Mouse (Mus musculus): Measurements from ENCODE around the gene Lhx8. TPM values are rescaled to one million over a fixed set of nuclear protein-coding genes. Genes with fewer than 3 reads are reported as not detected.

The Lhx8 gene
- polyA plus RNA-seq, 1 experiment from 2014 or later: 25.1 TPM

GRCm38 (mm10) chr3:154339649-154340260 lies 9.3 kb upstream of the Lhx8 start:
- peaks cover 28% of the 10 kb centered on the region for H3K27me3 ChIP-seq (replicated peaks; ENCODE audit: control insufficient read depth, insufficient read depth, low read length)
- ATAC-seq: no peak
- no peaks in the 10 kb centered on the region for H3K4me1 ChIP-seq (ENCODE audit: control insufficient read depth, insufficient read depth, low read length)
- 85% methylated on average over 17 of the region's 17 CpGs for WGBS
- DNase-seq (ENCODE audit: low spot score): no peak
- no peak overlapping the region for H3K27ac ChIP-seq (ENCODE audit: low read depth, low read length)
- H3K9ac ChIP-seq (ENCODE audit: low read length): no peak overlapping the region
- H3K4me3 ChIP-seq (ENCODE audit: low read depth, low read length): no peak overlapping the region
- no peaks in the 10 kb centered on the region for H3K9me3 ChIP-seq (replicated peaks; ENCODE audit: control insufficient read depth, low read length)
- H3K36me3 ChIP-seq (ENCODE audit: control insufficient read depth, insufficient read depth, low read length): no peaks in the 10 kb centered on the region
- H3K4me2 ChIP-seq (ENCODE audit: low read length): no peak overlapping the region

GRCm38 (mm10) chr3:154334806-154335205 lies 4.3 kb upstream of the Lhx8 start:
- H3K36me3 ChIP-seq (ENCODE audit: control insufficient read depth, insufficient read depth, low read length): no peaks in the 10 kb centered on the region
- ATAC-seq: no peak
- no peak overlapping the region for H3K4me2 ChIP-seq (ENCODE audit: low read length)
- no peak overlapping the region for H3K9ac ChIP-seq (ENCODE audit: low read length)
- H3K4me1 ChIP-seq (ENCODE audit: control insufficient read depth, insufficient read depth, low read length): 0 out of 2 replicates have a peak, but pooled peaks cover 3% of the 10 kb centered on the region
- H3K9me3 ChIP-seq (replicated peaks; ENCODE audit: control insufficient read depth, low read length): no peaks in the 10 kb centered on the region
- 4% methylated on average over 10 of the region's 10 CpGs for WGBS
- no peak overlapping the region for H3K27ac ChIP-seq (ENCODE audit: low read depth, low read length)
- H3K27me3 ChIP-seq (replicated peaks; ENCODE audit: control insufficient read depth, insufficient read depth, low read length): peaks cover 64% of the 10 kb centered on the region
- no peak overlapping the region for H3K4me3 ChIP-seq (ENCODE audit: low read depth, low read length)
- DNase-seq (ENCODE audit: low spot score): no peak

GRCm38 (mm10) chr3:154333401-154333999 lies 3.0 kb upstream of the Lhx8 start:
- no peak overlapping the region for H3K27ac ChIP-seq (ENCODE audit: low read depth, low read length)
- H3K4me2 ChIP-seq (ENCODE audit: low read length): no peak overlapping the region
- H3K4me1 ChIP-seq (ENCODE audit: control insufficient read depth, insufficient read depth, low read length): peaks cover 5% of the 10 kb centered on the region
- H3K36me3 ChIP-seq (ENCODE audit: control insufficient read depth, insufficient read depth, low read length): no peaks in the 10 kb centered on the region
- ATAC-seq: no peak
- 2% methylated on average over 16 of the region's 16 CpGs for WGBS
- no peak for DNase-seq (ENCODE audit: low spot score)
- no peak overlapping the region for H3K9ac ChIP-seq (ENCODE audit: low read length)
- no peaks in the 10 kb centered on the region for H3K9me3 ChIP-seq (replicated peaks; ENCODE audit: control insufficient read depth, low read length)
- H3K4me3 ChIP-seq (ENCODE audit: low read depth, low read length): no peak overlapping the region
- peaks cover 68% of the 10 kb centered on the region for H3K27me3 ChIP-seq (replicated peaks; ENCODE audit: control insufficient read depth, insufficient read depth, low read length)

DNA sequence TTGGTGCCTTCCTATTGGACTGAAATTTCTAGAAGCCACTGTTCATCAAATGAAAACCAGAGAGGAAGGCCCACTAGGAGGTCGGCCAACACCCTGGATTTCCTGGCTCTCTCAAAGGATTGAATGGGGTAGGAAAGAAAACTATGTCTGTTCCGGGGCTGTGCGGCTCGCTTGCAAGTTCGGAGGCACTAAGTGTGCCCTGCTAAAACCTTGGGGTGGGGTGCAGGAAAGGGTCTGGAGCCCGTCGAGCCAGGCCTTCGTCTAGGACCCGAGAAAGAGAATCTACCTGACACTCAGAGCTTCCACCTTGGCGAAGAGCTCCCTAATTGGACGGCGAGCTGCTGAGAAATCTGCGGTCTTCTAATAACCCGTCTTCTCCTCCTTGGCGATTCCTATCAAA lies 2.5 kb upstream of the Lhx8 start:
- Histone ChIP-seq H3K4me3 (ENCODE audit: low read depth, low read length) (no peak overlapping the region), H3K27me3 (replicated peaks; ENCODE audit: control insufficient read depth, insufficient read depth, low read length) (peaks cover 71% of the 10 kb centered on the region), H3K36me3 (ENCODE audit: control insufficient read depth, insufficient read depth, low read length) (no peaks in the 10 kb centered on the region), H3K9me3 (replicated peaks; ENCODE audit: control insufficient read depth, low read length) (no peaks in the 10 kb centered on the region), H3K9ac (ENCODE audit: low read length) (no peak overlapping the region), H3K27ac (ENCODE audit: low read depth, low read length) (no peak overlapping the region), H3K4me2 (ENCODE audit: low read length) (no peak overlapping the region), H3K4me1 (ENCODE audit: control insufficient read depth, insufficient read depth, low read length) (peaks cover 7% of the 10 kb centered on the region)
- no peak for ATAC-seq
- under 1% methylated on average over 15 of the region's 15 CpGs for WGBS
- DNase-seq (ENCODE audit: low spot score): peak; percentile 17

- peak; percentile 33 for DNase-seq (ENCODE audit: low spot score)
- WGBS: under 1% methylated on average over 20 of the region's 20 CpGs
- H3K36me3 ChIP-seq (ENCODE audit: control insufficient read depth, insufficient read depth, low read length): no peaks in the 10 kb centered on the region
- H3K4me1 ChIP-seq (ENCODE audit: control insufficient read depth, insufficient read depth, low read length): peaks cover 7% of the 10 kb centered on the region
- ATAC-seq: no peak
- H3K4me2 ChIP-seq (ENCODE audit: low read length): no peak overlapping the region
- no peak overlapping the region for H3K27ac ChIP-seq (ENCODE audit: low read depth, low read length)
- H3K9me3 ChIP-seq (replicated peaks; ENCODE audit: control insufficient read depth, low read length): no peaks in the 10 kb centered on the region
- H3K4me3 ChIP-seq (ENCODE audit: low read depth, low read length): peak overlapping the region; percentile 16
- peak overlapping the region; percentile 32; the same call in 1 of the 2 replicates for H3K9ac ChIP-seq (ENCODE audit: low read length)
- peaks cover 73% of the 10 kb centered on the region for H3K27me3 ChIP-seq (replicated peaks; ENCODE audit: control insufficient read depth, insufficient read depth, low read length)
These were observed 1.7 kb upstream of the Lhx8 start for GRCm38 (mm10) chr3:154332213-154332530.

- H3K27ac ChIP-seq (ENCODE audit: low read depth, low read length): no peak overlapping the region
- H3K9me3 ChIP-seq (replicated peaks; ENCODE audit: control insufficient read depth, low read length): no peaks in the 10 kb centered on the region
- WGBS: 1% methylated on average over 21 of the region's 21 CpGs
- ATAC-seq: no peak
- H3K4me2 ChIP-seq (ENCODE audit: low read length): no peak overlapping the region
- DNase-seq (ENCODE audit: low spot score): peak; percentile 20
- H3K36me3 ChIP-seq (ENCODE audit: control insufficient read depth, insufficient read depth, low read length): no peaks in the 10 kb centered on the region
- H3K4me3 ChIP-seq (ENCODE audit: low read depth, low read length): peak overlapping the region; percentile 16
- peak overlapping the region; percentile 32; the same call in 1 of the 2 replicates for H3K9ac ChIP-seq (ENCODE audit: low read length)
- peaks cover 74% of the 10 kb centered on the region for H3K27me3 ChIP-seq (replicated peaks; ENCODE audit: control insufficient read depth, insufficient read depth, low read length)
- peaks cover 7% of the 10 kb centered on the region for H3K4me1 ChIP-seq (ENCODE audit: control insufficient read depth, insufficient read depth, low read length)
These were observed 1.2 kb upstream of the Lhx8 start for GRCm38 (mm10) chr3:154331506-154332212.

DNA sequence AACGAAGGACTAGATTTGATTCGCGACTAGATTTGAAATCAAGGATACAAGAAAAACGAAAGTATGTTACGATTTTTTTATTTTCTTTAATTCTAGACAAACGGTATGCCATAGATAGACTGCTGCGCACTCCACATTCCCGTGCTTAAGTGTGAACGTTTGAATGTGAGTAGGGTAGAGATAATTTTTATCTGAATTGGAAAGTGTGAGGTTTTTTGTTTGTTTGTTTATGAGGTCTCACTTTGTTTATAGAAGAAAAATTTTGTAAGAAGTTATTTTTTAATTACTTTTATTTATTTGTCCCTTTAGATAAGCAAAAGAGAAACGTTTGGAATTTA lies 513 bp upstream of the Lhx8 start:
- H3K9ac ChIP-seq (ENCODE audit: low read length): no peak overlapping the region
- no peaks in the 10 kb centered on the region for H3K9me3 ChIP-seq (replicated peaks; ENCODE audit: control insufficient read depth, low read length)
- H3K27ac ChIP-seq (ENCODE audit: low read depth, low read length): no peak overlapping the region
- H3K4me1 ChIP-seq (ENCODE audit: control insufficient read depth, insufficient read depth, low read length): peaks cover 7% of the 10 kb centered on the region
- no peak for ATAC-seq
- H3K27me3 ChIP-seq (replicated peaks; ENCODE audit: control insufficient read depth, insufficient read depth, low read length): peaks cover 70% of the 10 kb centered on the region
- no peak overlapping the region for H3K4me3 ChIP-seq (ENCODE audit: low read depth, low read length)
- under 1% methylated on average over 10 of the region's 10 CpGs for WGBS
- H3K36me3 ChIP-seq (ENCODE audit: control insufficient read depth, insufficient read depth, low read length): no peaks in the 10 kb centered on the region
- no peak for DNase-seq (ENCODE audit: low spot score)
- H3K4me2 ChIP-seq (ENCODE audit: low read length): no peak overlapping the region; the same call in 1 of the 2 replicates

DNA sequence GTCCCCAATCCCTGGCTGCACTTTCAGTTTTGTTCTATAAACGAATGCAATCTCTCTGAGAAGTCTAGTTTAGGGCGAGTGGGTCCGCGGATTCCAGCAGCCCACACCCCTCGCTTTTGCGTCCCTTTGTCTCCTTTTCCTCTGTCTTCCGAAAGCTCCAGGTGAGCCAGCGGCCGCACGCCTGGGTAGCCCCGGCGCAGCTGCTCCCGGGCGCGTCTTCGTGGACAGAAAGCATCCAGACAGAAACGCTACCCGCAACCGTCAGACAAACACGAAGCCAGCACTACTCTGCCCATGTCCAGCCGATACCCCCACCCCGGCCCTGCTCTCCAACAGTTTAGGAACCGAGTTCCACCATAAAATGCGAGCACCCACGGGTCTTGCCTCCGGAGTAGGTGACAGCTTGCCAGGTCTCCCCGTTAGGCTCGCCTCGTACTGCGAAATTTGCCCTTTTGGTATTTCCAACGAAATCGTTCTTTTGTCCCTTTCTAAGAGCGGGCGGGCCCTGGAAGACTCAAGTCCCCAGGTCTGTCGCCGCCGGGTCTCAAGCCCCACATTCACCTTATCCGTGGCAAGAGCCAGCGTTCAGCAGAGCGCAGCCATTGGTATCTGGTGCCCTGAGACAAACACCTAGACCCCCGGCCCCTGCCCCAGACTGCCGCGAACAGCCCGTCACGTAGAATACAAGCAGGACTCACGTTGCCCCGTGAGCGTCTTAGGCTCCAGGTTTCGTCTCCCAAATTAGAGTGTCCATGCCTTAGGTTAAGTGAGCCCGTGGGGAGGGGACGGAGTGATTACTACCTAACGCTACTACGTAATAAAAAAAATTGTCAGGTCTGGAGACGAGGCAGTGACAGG lies 907 bp downstream of the Lhx8 start:
- H3K4me1 ChIP-seq (ENCODE audit: control insufficient read depth, insufficient read depth, low read length): peaks cover 7% of the 10 kb centered on the region
- DNase-seq (ENCODE audit: low spot score) (peak; percentile 37), ATAC-seq (no peak)
- H3K4me2 ChIP-seq (ENCODE audit: low read length): peak overlapping the region; percentile 67
- peaks cover 64% of the 10 kb centered on the region for H3K27me3 ChIP-seq (replicated peaks; ENCODE audit: control insufficient read depth, insufficient read depth, low read length)
- H3K27ac ChIP-seq (ENCODE audit: low read depth, low read length): peak overlapping the region; percentile 68
- no peaks in the 10 kb centered on the region for H3K9me3 ChIP-seq (replicated peaks; ENCODE audit: control insufficient read depth, low read length)
- WGBS: under 1% methylated on average over 54 of the region's 54 CpGs
- H3K9ac ChIP-seq (ENCODE audit: low read length): peak overlapping the region; percentile 43
- peak overlapping the region; percentile 37 for H3K4me3 ChIP-seq (ENCODE audit: low read depth, low read length)
- H3K36me3 ChIP-seq (ENCODE audit: control insufficient read depth, insufficient read depth, low read length): no peaks in the 10 kb centered on the region
